Mouse (Mus musculus): ENCODE measurements at regions not wholly inside any gene's neighbourhood (a gene's known extent, or its start where the extent isn't known, plus 50 kb on each side); places are given as distances from the start of the nearest gene placed in this dataset.
"Not testable (repeated sequence)": the region's sequence is repeated elsewhere in the genome, so short reads cannot be mapped to it uniquely, and the experiment has no call there.

- no peaks in the 10 kb centered on the region for H3K4me1 ChIP-seq (ENCODE audit: control insufficient read depth, insufficient read depth, low read length)
- no peaks in the 10 kb centered on the region for H3K9me3 ChIP-seq (replicated peaks; ENCODE audit: control insufficient read depth, low read length, poor library complexity, severe bottlenecking)
- no peak for ATAC-seq
Measured at GRCm38 (mm10) chr1:145139267-145139651, 364.0 kb upstream of the Rgs18 start.

GRCm38 (mm10) chr1:145138452-145139266 lies 363.4 kb upstream of the Rgs18 start:
- H3K4me3 ChIP-seq (ENCODE audit: low read depth, low read length), result no peak overlapping the region
- H3K9me3 ChIP-seq (replicated peaks; ENCODE audit: control insufficient read depth, low read length, poor library complexity, severe bottlenecking), result no peaks in the 10 kb centered on the region
- H3K4me1 ChIP-seq (ENCODE audit: control insufficient read depth, insufficient read depth, low read length), result no peaks in the 10 kb centered on the region
- no peak overlapping the region for H3K4me2 ChIP-seq (ENCODE audit: low read length)
- H3K36me3 ChIP-seq (ENCODE audit: control insufficient read depth, insufficient read depth, low read length), result no peaks in the 10 kb centered on the region
- no peaks in the 10 kb centered on the region for H3K27me3 ChIP-seq (ENCODE audit: control insufficient read depth, insufficient read depth, low read depth, low read length)
- 38% methylated on average over 2 of the region's 2 CpGs for WGBS
- ATAC-seq, result 0 out of 2 replicates have a peak, but pooled peaks have one; percentile 45
- H3K9ac ChIP-seq (ENCODE audit: low read depth, low read length), result no peak overlapping the region
- H3K27ac ChIP-seq (ENCODE audit: low read length), result no peak overlapping the region

More at GRCm38 (mm10) chr1:145139267-145139651, 364.0 kb upstream of the Rgs18 start:
- Histone ChIP-seq H3K4me3 (ENCODE audit: low read depth, low read length) (no peak overlapping the region), H3K36me3 (ENCODE audit: control insufficient read depth, insufficient read depth, low read length) (no peaks in the 10 kb centered on the region), H3K27me3 (ENCODE audit: control insufficient read depth, insufficient read depth, low read depth, low read length) (no peaks in the 10 kb centered on the region), H3K27ac (ENCODE audit: low read length) (no peak overlapping the region), H3K4me2 (ENCODE audit: low read length) (no peak overlapping the region), H3K9ac (ENCODE audit: low read depth, low read length) (no peak overlapping the region)

- Histone ChIP-seq H3K9me3 (replicated peaks; ENCODE audit: control insufficient read depth, low read length, poor library complexity, severe bottlenecking) (no peaks in the 10 kb centered on the region), H3K36me3 (ENCODE audit: control insufficient read depth, insufficient read depth, low read length) (no peaks in the 10 kb centered on the region), H3K4me1 (ENCODE audit: control insufficient read depth, insufficient read depth, low read length) (no peaks in the 10 kb centered on the region), H3K27me3 (ENCODE audit: control insufficient read depth, insufficient read depth, low read depth, low read length) (no peaks in the 10 kb centered on the region), H3K4me2 (ENCODE audit: low read length) (no peak overlapping the region), H3K4me3 (ENCODE audit: low read depth, low read length) (no peak overlapping the region), H3K27ac (ENCODE audit: low read length) (no peak overlapping the region), H3K9ac (ENCODE audit: low read depth, low read length) (no peak overlapping the region)
- no peak for ATAC-seq
- 71% methylated on average over 1 of the region's 1 CpGs for WGBS
Measured at GRCm38 (mm10) chr1:145131020-145131419, 355.8 kb upstream of the Rgs18 start.

DNA sequence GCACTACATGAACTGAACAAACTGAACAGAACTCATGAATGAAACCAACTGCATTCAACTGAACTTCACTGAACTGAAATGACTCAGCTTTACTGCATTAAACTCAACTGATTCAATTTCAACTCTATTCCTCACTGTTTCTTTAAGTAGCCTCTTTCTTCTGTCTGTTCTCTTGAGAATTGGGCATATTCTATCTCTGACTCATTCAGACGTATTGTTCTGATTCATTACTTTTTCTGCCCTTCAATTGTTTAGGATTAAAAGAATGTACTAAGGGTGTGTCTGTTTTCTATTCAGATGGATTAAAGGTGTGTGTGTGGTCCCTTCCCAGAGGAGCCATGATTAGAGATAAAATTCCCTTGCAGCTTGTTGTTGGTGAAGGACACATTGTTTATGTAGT lies 337.9 kb upstream of the Rgs18 start:
- H3K27ac ChIP-seq (ENCODE audit: low read length), result no peak overlapping the region

GRCm38 (mm10) chr1:145106771-145107170 lies 331.5 kb upstream of the Rgs18 start:
- H3K4me2 ChIP-seq (ENCODE audit: low read length); H3K9ac ChIP-seq (ENCODE audit: low read depth, low read length); ATAC-seq; H3K4me3 ChIP-seq (ENCODE audit: low read depth, low read length); H3K9me3 ChIP-seq (replicated peaks; ENCODE audit: control insufficient read depth, low read length, poor library complexity, severe bottlenecking); H3K27ac ChIP-seq (ENCODE audit: low read length); H3K4me1 ChIP-seq (ENCODE audit: control insufficient read depth, insufficient read depth, low read length); H3K36me3 ChIP-seq (ENCODE audit: control insufficient read depth, insufficient read depth, low read length); H3K27me3 ChIP-seq (ENCODE audit: control insufficient read depth, insufficient read depth, low read depth, low read length): not testable (repeated sequence)
- WGBS, result 86% methylated on average over 4 of the region's 4 CpGs

More for the DNA sequence above, 337.9 kb upstream of the Rgs18 start:
- no peak overlapping the region for H3K4me3 ChIP-seq (ENCODE audit: low read depth, low read length)
- ATAC-seq, result no peak
- WGBS, result 75% methylated on average over 1 of the region's 1 CpGs
- no peaks in the 10 kb centered on the region for H3K4me1 ChIP-seq (ENCODE audit: control insufficient read depth, insufficient read depth, low read length)
- no peaks in the 10 kb centered on the region for H3K36me3 ChIP-seq (ENCODE audit: control insufficient read depth, insufficient read depth, low read length)
- H3K9me3 ChIP-seq (replicated peaks; ENCODE audit: control insufficient read depth, low read length, poor library complexity, severe bottlenecking), result no peaks in the 10 kb centered on the region; the same call in 1 of the 2 replicates
- H3K9ac ChIP-seq (ENCODE audit: low read depth, low read length), result no peak overlapping the region
- H3K4me2 ChIP-seq (ENCODE audit: low read length), result no peak overlapping the region
- no peaks in the 10 kb centered on the region for H3K27me3 ChIP-seq (ENCODE audit: control insufficient read depth, insufficient read depth, low read depth, low read length)

GRCm38 (mm10) chr1:145065255-145065854 lies 290.1 kb upstream of the Rgs18 start:
- no peak overlapping the region for H3K4me3 ChIP-seq (ENCODE audit: low read depth, low read length)
- H3K9ac ChIP-seq (ENCODE audit: low read depth, low read length), result no peak overlapping the region
- 64% methylated on average over 1 of the region's 1 CpGs for WGBS
- no peaks in the 10 kb centered on the region for H3K4me1 ChIP-seq (ENCODE audit: control insufficient read depth, insufficient read depth, low read length)
- H3K27me3 ChIP-seq (ENCODE audit: control insufficient read depth, insufficient read depth, low read depth, low read length), result no peaks in the 10 kb centered on the region
- H3K9me3 ChIP-seq (replicated peaks; ENCODE audit: control insufficient read depth, low read length, poor library complexity, severe bottlenecking), result no peaks in the 10 kb centered on the region
- H3K4me2 ChIP-seq (ENCODE audit: low read length), result no peak overlapping the region
- H3K36me3 ChIP-seq (ENCODE audit: control insufficient read depth, insufficient read depth, low read length), result no peaks in the 10 kb centered on the region
- no peak overlapping the region for H3K27ac ChIP-seq (ENCODE audit: low read length)
- ATAC-seq, result no peak

- ATAC-seq, result no peak
- no peaks in the 10 kb centered on the region for H3K4me1 ChIP-seq (ENCODE audit: control insufficient read depth, insufficient read depth, low read length)
- no peak overlapping the region for H3K4me3 ChIP-seq (ENCODE audit: low read depth, low read length)
- no peaks in the 10 kb centered on the region for H3K9me3 ChIP-seq (replicated peaks; ENCODE audit: control insufficient read depth, low read length, poor library complexity, severe bottlenecking)
- H3K27ac ChIP-seq (ENCODE audit: low read length), result no peak overlapping the region
- no peak overlapping the region for H3K9ac ChIP-seq (ENCODE audit: low read depth, low read length)
- no peaks in the 10 kb centered on the region for H3K36me3 ChIP-seq (ENCODE audit: control insufficient read depth, insufficient read depth, low read length)
- 72% methylated on average over 3 of the region's 3 CpGs for WGBS
- H3K27me3 ChIP-seq (ENCODE audit: control insufficient read depth, insufficient read depth, low read depth, low read length), result no peaks in the 10 kb centered on the region
- H3K4me2 ChIP-seq (ENCODE audit: low read length), result no peak overlapping the region
Measured at GRCm38 (mm10) chr1:145064384-145064783, 289.1 kb upstream of the Rgs18 start.

DNA sequence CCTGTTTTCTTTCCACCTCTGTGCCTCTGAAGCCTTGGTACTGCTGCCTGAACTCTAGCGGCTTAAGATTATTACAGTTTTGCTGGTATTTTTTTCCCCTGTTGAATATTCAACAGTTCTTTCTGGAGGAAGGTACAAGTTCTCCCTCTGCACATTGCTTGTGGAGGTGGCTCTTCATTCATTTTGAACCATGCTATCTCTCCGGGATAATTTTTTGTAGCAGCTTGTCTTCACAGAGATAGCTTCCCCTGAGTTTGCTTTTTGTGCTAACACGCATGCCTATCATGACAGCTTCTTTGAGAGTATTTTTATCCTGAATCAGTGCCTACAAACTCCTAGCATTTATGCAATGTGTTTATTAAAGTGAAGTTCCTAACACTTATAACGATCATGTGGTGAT lies 240.4 kb upstream of the Rgs18 start:
- H3K4me3 ChIP-seq (ENCODE audit: low read depth, low read length), result no peak overlapping the region
- no peaks in the 10 kb centered on the region for H3K4me1 ChIP-seq (ENCODE audit: control insufficient read depth, insufficient read depth, low read length)
- H3K9ac ChIP-seq (ENCODE audit: low read depth, low read length), result no peak overlapping the region
- no peaks in the 10 kb centered on the region for H3K9me3 ChIP-seq (replicated peaks; ENCODE audit: control insufficient read depth, low read length, poor library complexity, severe bottlenecking)
- no peaks in the 10 kb centered on the region for H3K27me3 ChIP-seq (ENCODE audit: control insufficient read depth, insufficient read depth, low read depth, low read length)
- no peaks in the 10 kb centered on the region for H3K36me3 ChIP-seq (ENCODE audit: control insufficient read depth, insufficient read depth, low read length)
- no peak overlapping the region for H3K27ac ChIP-seq (ENCODE audit: low read length)
- WGBS, result 81% methylated on average over 4 of the region's 4 CpGs
- no peak overlapping the region for H3K4me2 ChIP-seq (ENCODE audit: low read length)
- no peak for ATAC-seq

DNA sequence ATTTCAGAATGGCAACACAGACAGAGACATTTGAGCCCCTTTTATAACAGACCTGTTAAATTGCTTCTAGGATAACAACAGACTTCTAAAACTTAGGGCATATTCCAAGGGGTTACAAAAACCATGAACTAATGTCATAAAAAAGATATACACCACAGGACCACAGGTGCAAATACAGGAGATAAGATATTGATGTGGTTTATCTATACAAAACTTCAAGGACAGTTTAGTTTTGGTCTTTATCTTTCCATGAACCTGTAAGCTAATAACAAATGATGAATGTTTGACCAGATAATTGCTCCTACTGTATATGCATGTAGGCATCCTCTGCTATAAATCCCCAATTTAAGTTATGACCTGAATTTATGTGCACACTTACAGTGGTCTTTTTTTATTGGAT lies 235.6 kb upstream of the Rgs18 start:
- Histone ChIP-seq H3K27me3 (ENCODE audit: control insufficient read depth, insufficient read depth, low read depth, low read length) (no peaks in the 10 kb centered on the region), H3K27ac (ENCODE audit: low read length) (no peak overlapping the region), H3K9me3 (replicated peaks; ENCODE audit: control insufficient read depth, low read length, poor library complexity, severe bottlenecking) (no peaks in the 10 kb centered on the region), H3K36me3 (ENCODE audit: control insufficient read depth, insufficient read depth, low read length) (no peaks in the 10 kb centered on the region), H3K4me1 (ENCODE audit: control insufficient read depth, insufficient read depth, low read length) (no peaks in the 10 kb centered on the region), H3K9ac (ENCODE audit: low read depth, low read length) (no peak overlapping the region), H3K4me2 (ENCODE audit: low read length) (no peak overlapping the region), H3K4me3 (ENCODE audit: low read depth, low read length) (no peak overlapping the region)
- ATAC-seq, result no peak

Measured in midbrain, embryonic 16.5 days (tissue).